Mouse (Mus musculus) ES-Bruce4 (cell line): Measurements from ENCODE around the gene Rora.

Source experiments
- CTCF ChIP-seq: IDR thresholded peaks from one replicate; pipeline ENCODE4 v1.8.1; 2011; ENCODE audit warnings: low read depth, low read length
- EP300 ChIP-seq: IDR thresholded peaks from 2 replicates; pipeline ENCODE4 v1.6.1; 2011; ENCODE audit warnings: low read depth, low read length; ENCODE audit not compliant: insufficient read depth

DNA sequence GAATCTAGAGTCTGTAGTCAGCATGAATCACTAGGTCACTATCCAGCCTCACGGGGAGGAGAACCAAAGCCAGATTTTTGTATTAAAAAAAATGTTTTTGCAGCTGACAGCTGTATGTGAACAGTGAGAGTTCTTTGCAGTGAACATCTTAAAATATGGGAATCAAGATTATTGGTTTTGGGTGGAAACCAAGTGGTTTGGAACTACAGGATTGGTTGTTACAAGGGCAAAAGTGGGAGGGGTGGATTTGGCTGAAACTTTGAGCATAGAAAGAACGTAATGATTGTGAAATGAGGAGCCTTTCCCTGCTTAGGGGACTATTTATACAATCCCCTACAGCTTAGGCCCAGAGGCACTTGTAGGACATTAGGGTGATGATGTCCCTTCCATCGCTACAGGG lies 173.9 kb downstream of the Rora start:
- TF ChIP-seq EP300 (no peak), CTCF (no peak)
